Comparison of ENCODE assay signal across 32 mouse cellular contexts in genomic region chr5:144173648-144174047, GRCm38 (mm10). TPM values are rescaled to one million over a fixed set of nuclear protein-coding genes. Genes with fewer than 3 reads are reported as not detected.
"Had no signal": no experiment of that assay in that cellular context is flagged by ENCODE, and none has a peak within 500 bp of the region (broad histone marks: within the 10 kb centered on the region; RNA-seq: fewer than 3 reads in every experiment).

No protein-coding gene starts in this region.

- H3K4me2 ChIP-seq: embryonic facial prominence, embryonic 12.5 days; embryonic facial prominence, embryonic 13.5 days; embryonic facial prominence, embryonic 15.5 days; forebrain, embryonic 13.5 days; forebrain, embryonic 15.5 days; heart, embryonic 11.5 days had no signal

- DNase-seq: cerebellum, adult 18-20 months; cerebellum, adult 2 months; cerebellum, adult 8-10 months; cerebellum, adult 9-10 months; cerebellum, adult 9-11 months; cerebellum, postnatal 10 days; cerebellum, postnatal 14 days; cerebellum, postnatal 25 days; cerebellum, postnatal 36 days; embryo, embryonic 11 days; forebrain, postnatal 0 days; gastrocnemius, adult 2 months; gastrocnemius, postnatal 10 days; gastrocnemius, postnatal 14 days; gastrocnemius, postnatal 25 days; gastrocnemius, postnatal 36 days; heart, adult 18-20 months had no signal

- H3K4me1 ChIP-seq: embryonic facial prominence, embryonic 10.5 days; embryonic facial prominence, embryonic 12.5 days; embryonic facial prominence, embryonic 13.5 days; forebrain, embryonic 10.5 days had no signal

- H3K27ac ChIP-seq: embryonic facial prominence, embryonic 10.5 days; embryonic facial prominence, embryonic 12.5 days; embryonic facial prominence, embryonic 13.5 days; embryonic facial prominence, embryonic 15.5 days; forebrain, embryonic 10.5 days; forebrain, embryonic 13.5 days; forebrain, embryonic 15.5 days; gastrocnemius, adult 2 months; heart, embryonic 10.5 days had no signal

- ATAC-seq: forebrain, embryonic 13.5 days; forebrain, embryonic 14.5 days; forebrain, embryonic 15.5 days; forebrain, embryonic 16.5 days; forebrain, postnatal 0 days had no signal

- H3K9ac ChIP-seq: embryonic facial prominence, embryonic 12.5 days; embryonic facial prominence, embryonic 13.5 days; embryonic facial prominence, embryonic 15.5 days; forebrain, embryonic 13.5 days; forebrain, embryonic 15.5 days; forebrain, postnatal 0 days had no signal

- H3K9me3 ChIP-seq: embryonic facial prominence, embryonic 10.5 days; embryonic facial prominence, embryonic 12.5 days; embryonic facial prominence, embryonic 13.5 days; embryonic facial prominence, embryonic 15.5 days; forebrain, embryonic 10.5 days; forebrain, embryonic 13.5 days; forebrain, embryonic 15.5 days; heart, embryonic 10.5 days had no signal

- H3K4me3 ChIP-seq: embryonic facial prominence, embryonic 10.5 days; embryonic facial prominence, embryonic 12.5 days; embryonic facial prominence, embryonic 13.5 days; embryonic facial prominence, embryonic 15.5 days; erythroblast, embryonic 14.5 days; forebrain, embryonic 10.5 days; forebrain, embryonic 13.5 days; forebrain, embryonic 15.5 days; gastrocnemius, adult 2 months; heart, embryonic 10.5 days had no signal

- H3K27me3 ChIP-seq: embryonic facial prominence, embryonic 12.5 days; embryonic facial prominence, embryonic 13.5 days; embryonic facial prominence, embryonic 15.5 days; forebrain, embryonic 13.5 days; forebrain, embryonic 15.5 days had no signal

RNA-seq across cellular contexts. Expression of gene Bhlha15, which starts 16.4 kb away (rescaled TPM):
- total RNA-seq: forebrain, postnatal 0 days; gastrocnemius, adult 18-20 months; gastrocnemius, adult 2 months; gastrocnemius, adult 8-10 months; gastrocnemius, postnatal 14 days; gastrocnemius, postnatal 25 days; gastrocnemius, postnatal 36 days; gastrocnemius, postnatal 4 days had no signal
- polyA plus RNA-seq: erythroblast, embryonic 14.5 days; forebrain, postnatal 0 days had no signal
